Mouse (Mus musculus): ENCODE data around the gene Mmp25. TPM values are rescaled to one million over a fixed set of nuclear protein-coding genes. Genes with fewer than 3 reads are reported as not detected.
A peak's percentile ranks its signal among the peaks of the same experiment; 100 is the strongest.
"Not testable (repeated sequence)": the region's sequence is repeated elsewhere in the genome, so short reads cannot be mapped to it uniquely, and the experiment has no call there.

Gene Mmp25
- polyA plus RNA-seq, 1 experiment = 1.9 TPM

DNA sequence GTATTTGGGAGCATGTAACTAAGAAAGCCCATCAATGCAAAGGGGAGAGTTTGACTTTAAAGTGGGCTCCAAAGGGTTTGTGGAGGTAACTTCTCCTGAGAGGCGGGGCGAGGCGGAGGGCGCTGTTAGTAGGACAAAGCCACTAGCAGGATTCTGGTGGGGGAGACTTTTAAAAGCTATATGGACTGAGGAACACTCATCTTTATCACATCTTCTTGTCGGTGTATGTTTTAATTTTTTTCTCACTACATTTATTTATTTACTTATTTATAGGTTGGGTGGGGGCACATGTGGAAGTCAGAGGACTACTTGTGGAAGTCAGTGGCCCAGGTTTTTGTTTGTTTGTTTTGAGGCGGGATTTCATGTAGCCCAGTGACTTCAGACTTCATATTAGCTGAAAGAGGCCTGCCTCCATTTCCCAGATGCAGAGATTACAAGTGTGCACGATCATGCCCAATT, 45.4 kb downstream of the Mmp25 start:
- DNase-seq (ENCODE audit: low read depth) = no peak
- no peak for TF ChIP-seq POLR2A (IDR thresholded peaks at IDR 0.05; ENCODE audit: borderline replicate concordance, extremely low read depth, insufficient read depth, insufficient read length, poor library complexity, severe bottlenecking)
- no peak for TF ChIP-seq CTCF (IDR thresholded peaks at IDR 0.05; ENCODE audit: borderline replicate concordance, extremely low read depth, insufficient read depth, insufficient read length)

DNA sequence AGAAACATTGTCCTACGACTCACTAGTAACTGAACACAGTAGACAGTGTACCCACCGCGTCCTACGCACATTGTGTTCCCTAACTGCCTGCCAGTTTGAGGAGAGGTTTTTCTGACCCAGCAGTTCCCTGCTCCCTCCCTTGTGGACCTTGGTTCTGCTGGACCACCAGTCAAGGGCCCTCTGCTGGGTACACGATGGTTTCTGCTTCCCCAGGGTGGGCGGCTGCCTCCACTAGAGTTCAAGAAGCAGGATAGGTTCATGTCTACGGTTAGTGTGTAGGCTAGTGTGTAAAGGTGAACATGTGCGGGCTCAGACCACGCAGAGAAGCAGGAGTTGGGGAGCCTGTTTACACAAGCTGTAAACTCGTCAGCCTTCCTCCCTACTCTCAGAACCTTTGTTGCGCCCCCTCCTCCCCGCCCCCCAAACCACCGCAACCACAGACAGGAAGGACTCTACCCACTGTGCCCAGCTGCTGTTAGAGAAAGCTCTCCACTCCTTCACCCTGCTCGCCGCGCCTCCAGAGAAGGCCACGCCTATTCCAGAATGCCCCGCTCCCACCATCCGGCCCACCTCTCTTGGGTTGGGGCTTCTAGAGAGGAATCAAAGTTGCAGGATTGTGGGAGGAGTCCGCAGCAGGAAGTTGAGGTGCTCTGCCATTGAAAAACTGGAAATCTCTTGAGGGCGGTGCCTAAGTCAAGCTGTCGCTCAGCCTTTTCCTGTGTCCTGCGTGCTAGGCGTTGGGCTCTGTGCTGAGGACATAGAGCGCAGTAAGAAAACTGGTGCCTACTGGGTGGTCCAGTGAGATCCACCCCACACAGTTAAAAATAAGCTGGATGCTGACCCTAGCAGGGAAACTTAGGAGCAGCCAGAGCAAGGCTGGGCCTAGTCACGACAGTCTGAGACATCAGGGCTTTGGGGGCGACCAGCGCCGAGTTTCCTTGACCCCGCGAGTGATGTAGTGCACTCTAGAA, 46.2 kb downstream of the Mmp25 start, which contains the start of gene Zfp13:
Gene Zfp13 (minus strand): TSS at position 906 of the 971 bp plus-strand sequence.
- TF ChIP-seq CTCF (IDR thresholded peaks at IDR 0.05; ENCODE audit: borderline replicate concordance, extremely low read depth, insufficient read depth, insufficient read length) = no peak
- TF ChIP-seq POLR2A (IDR thresholded peaks at IDR 0.05; ENCODE audit: borderline replicate concordance, extremely low read depth, insufficient read depth, insufficient read length, poor library complexity, severe bottlenecking) = peak; percentile 40; the same call in 1 of the 2 replicates
- peak; percentile 95 for DNase-seq (ENCODE audit: low read depth)

DNA sequence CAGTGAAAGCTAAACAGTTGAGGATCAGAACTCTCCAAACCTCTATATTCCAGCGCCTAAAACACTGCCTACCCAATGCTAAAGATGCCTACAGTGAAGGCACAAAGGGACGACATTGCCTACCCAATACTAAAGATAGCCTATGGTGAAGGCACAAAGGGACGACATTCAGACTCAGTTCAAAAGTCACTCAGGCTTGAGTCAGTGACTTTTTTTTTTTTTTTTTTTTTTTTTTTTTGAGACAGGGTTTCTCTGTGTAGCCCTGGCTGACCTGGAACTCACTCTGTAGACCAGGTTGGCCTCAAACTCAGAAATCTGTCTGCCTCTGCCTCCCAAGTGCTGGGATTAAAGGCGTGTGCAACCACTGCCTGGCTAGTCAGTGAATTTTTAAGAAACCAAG, 49.9 kb downstream of the Mmp25 start:
- DNase-seq (ENCODE audit: low read depth) = not testable (repeated sequence)

DNA sequence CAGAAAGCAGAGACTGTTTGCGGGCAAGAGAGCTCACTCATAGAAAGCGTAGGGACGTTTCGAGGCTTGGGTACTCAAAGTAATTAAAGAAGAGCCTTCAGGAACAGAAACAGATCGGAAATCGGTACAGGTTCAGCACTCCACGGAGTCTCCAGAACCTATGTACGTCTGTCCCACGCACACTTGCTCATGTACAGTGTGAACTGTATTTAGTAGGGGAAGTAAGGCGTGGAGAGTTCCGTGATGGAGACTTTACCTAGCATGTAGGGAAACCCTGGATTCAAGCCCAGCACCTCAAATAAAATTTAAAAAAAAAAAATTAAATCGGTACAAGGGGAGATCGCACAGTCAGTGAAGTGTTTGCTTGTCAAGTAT, 52.2 kb downstream of the Mmp25 start:
- DNase-seq (ENCODE audit: low read depth) = no peak
- TF ChIP-seq CTCF (IDR thresholded peaks at IDR 0.05; ENCODE audit: borderline replicate concordance, extremely low read depth, insufficient read depth, insufficient read length) = no peak
- TF ChIP-seq POLR2A (IDR thresholded peaks at IDR 0.05; ENCODE audit: borderline replicate concordance, extremely low read depth, insufficient read depth, insufficient read length, poor library complexity, severe bottlenecking) = no peak

DNA sequence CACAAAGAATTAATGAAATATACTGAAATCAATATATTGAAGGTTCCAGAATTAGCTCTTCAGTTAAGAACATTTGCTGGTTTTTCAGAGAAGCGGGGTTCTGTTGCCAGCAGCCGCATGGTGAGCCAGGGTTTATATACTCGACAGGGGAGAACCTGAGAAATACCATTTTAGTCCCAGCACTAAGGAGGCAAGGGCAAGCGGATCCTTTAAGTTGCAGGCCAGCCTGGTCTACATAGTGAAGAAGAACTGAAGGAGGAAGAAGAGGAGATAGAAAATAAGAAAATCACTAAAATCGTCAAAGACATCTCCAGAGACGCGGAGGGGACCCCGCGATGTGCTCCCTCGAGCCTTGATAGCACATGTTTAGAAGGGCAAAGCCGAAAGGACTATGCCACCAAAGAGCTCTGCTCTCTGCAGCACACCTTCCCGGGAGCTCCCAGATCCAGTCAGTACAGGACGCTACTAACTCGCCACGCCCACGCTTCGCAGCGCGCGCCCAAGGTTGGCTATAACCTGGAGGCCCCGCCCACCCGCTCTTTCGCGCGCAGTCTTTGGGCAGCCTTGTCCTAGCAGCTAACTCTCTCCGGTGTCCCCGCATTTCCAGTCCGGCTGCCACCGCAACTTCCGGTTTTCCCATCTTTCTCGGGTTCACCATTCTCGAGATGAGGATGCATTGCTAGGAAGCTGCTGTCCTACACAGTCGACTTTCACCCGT, 52.7 kb downstream of the Mmp25 start:
- peak; percentile 98 for DNase-seq (ENCODE audit: low read depth)
- peak; percentile 57; the same call in 1 of the 2 replicates for TF ChIP-seq POLR2A (IDR thresholded peaks at IDR 0.05; ENCODE audit: borderline replicate concordance, extremely low read depth, insufficient read depth, insufficient read length, poor library complexity, severe bottlenecking)
- no peak for TF ChIP-seq CTCF (IDR thresholded peaks at IDR 0.05; ENCODE audit: borderline replicate concordance, extremely low read depth, insufficient read depth, insufficient read length)

DNA sequence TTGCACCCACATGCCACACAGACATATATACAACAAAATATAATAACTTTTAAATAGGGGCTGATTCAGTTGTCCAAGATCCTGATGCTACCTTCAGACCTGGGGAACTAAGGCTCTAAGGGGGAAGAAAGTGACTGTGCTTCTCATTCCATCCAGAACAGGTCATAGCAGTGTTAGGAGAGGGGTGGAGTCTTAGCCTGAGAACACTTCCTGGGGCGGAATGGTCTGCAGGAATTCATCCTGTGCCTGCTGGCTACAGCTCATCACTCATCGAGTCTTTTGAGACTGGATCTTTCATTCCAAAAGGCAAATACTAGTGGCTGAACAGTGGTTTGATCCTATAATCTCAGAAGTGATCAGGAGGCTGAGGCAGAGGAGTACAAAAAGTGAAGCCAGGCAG, 57.8 kb downstream of the Mmp25 start:
- TF ChIP-seq CTCF (IDR thresholded peaks at IDR 0.05; ENCODE audit: borderline replicate concordance, extremely low read depth, insufficient read depth, insufficient read length) (no peak), POLR2A (IDR thresholded peaks at IDR 0.05; ENCODE audit: borderline replicate concordance, extremely low read depth, insufficient read depth, insufficient read length, poor library complexity, severe bottlenecking) (no peak)
- no peak for DNase-seq (ENCODE audit: low read depth)

DNA sequence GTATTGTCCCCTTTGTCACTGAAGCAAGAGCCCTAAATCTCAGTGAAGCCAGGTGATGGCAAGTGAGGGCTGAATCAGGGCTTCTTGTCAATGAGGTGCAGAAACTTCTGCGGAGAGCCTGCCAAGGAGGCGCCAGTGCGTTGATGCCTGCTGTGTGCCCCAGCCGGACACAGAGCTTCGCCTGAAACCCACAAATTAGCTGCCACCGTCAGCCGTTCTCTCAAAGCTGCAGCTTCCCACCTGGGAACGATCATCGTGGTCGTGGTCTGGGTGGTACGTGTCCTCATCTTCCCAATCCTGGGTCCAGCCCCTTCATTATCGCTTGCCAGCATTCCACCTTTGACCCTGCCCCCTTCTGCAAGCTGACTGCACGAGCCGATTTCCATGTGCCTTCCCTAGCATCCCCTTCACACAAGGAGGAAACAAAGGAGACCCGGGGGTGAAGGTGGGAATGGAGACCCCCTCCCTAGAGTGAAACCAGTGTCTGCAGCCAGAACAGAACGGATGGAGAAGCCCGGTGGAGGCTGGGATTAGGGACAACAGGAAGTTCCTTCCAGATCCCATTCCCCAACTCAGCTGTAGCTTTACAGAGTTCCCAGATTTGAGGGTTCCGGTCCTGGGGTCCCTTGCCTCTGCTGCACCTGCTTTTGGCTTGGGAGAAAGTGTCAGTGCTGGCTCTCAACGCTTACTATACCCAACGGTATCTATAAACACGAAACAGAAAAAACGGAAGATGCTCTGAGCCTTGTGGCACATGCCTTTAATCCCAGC, 59.2 kb downstream of the Mmp25 start:
- TF ChIP-seq CTCF (IDR thresholded peaks at IDR 0.05; ENCODE audit: borderline replicate concordance, extremely low read depth, insufficient read depth, insufficient read length) = no peak
- TF ChIP-seq POLR2A (IDR thresholded peaks at IDR 0.05; ENCODE audit: borderline replicate concordance, extremely low read depth, insufficient read depth, insufficient read length, poor library complexity, severe bottlenecking) = peak; percentile 12; the same call in 1 of the 2 replicates
- peak; percentile 95 for DNase-seq (ENCODE audit: low read depth)

DNA sequence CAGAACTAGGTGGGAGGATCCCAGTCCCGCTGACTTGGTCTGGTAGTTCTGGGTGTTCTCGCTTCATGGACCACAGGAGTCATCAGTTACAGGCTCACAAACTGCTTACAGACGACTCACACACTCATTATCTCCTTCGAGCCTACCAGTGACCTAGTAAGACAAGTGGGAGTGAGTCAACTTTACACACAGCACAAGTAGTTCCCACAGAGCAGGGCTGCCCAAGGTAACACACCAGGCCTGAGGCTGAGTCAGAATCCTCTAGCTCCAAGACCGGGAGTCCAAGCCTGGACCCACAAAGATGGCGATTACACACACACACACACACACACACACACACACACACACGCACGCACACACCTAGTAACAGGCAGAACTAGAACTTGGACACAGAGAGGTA, 60.3 kb downstream of the Mmp25 start:
- DNase-seq (ENCODE audit: low read depth) = no peak
- TF ChIP-seq POLR2A (IDR thresholded peaks at IDR 0.05; ENCODE audit: borderline replicate concordance, extremely low read depth, insufficient read depth, insufficient read length, poor library complexity, severe bottlenecking) = no peak
- no peak for TF ChIP-seq CTCF (IDR thresholded peaks at IDR 0.05; ENCODE audit: borderline replicate concordance, extremely low read depth, insufficient read depth, insufficient read length)

Other genes with a start within 250 kb of the Mmp25 start
- not detected in 2 replicates for gene Vmn2r117, start 165.6 kb downstream of the Mmp25 start, polyA plus RNA-seq (2012; rRNA removed)
- gene Zfp213, start 81.0 kb downstream of the Mmp25 start, polyA plus RNA-seq (2012; rRNA removed) = 16.7 and 21.4 TPM in 2 replicates
- 46.8 and 47.4 TPM in 2 replicates for gene Zfp13, start 45.8 kb downstream of the Mmp25 start, polyA plus RNA-seq (2012; rRNA removed)
- 0.05 and 0.22 TPM in 2 replicates for gene Zscan10, start 44.4 kb downstream of the Mmp25 start, polyA plus RNA-seq (2012; rRNA removed)
- 0.08 and 0.24 TPM in 2 replicates for gene Bicdl2, start 15.2 kb upstream of the Mmp25 start, polyA plus RNA-seq (2012; rRNA removed)
- gene Hcfc1r1, start 28.3 kb upstream of the Mmp25 start, polyA plus RNA-seq (2012; rRNA removed) = 67.6 and 81.2 TPM in 2 replicates
- gene Thoc6, start 28.6 kb upstream of the Mmp25 start, polyA plus RNA-seq (2012; rRNA removed) = 38.7 and 54.6 TPM in 2 replicates
- 1.7 and 2.1 TPM in 2 replicates for gene Tnfrsf12a, start 32.2 kb upstream of the Mmp25 start, polyA plus RNA-seq (2012; rRNA removed)
- 0.83 and 1.3 TPM in 2 replicates for gene Cldn6, start 34.0 kb upstream of the Mmp25 start, polyA plus RNA-seq (2012; rRNA removed)
- gene Cldn9, start 38.7 kb upstream of the Mmp25 start, polyA plus RNA-seq (2012; rRNA removed) = 0.92 and 0.93 TPM in 2 replicates
- 0.14 and 0.28 TPM in 2 replicates for gene 1520401A03Rik, start 77.5 kb upstream of the Mmp25 start, polyA plus RNA-seq (2012; rRNA removed)
- gene Pkmyt1, start 81.1 kb upstream of the Mmp25 start, polyA plus RNA-seq (2012; rRNA removed) = 24.4 and 47.9 TPM in 2 replicates
- gene Paqr4, start 95.6 kb upstream of the Mmp25 start, polyA plus RNA-seq (2012; rRNA removed) = 33.3 and 41.0 TPM in 2 replicates
- gene Kremen2, start 100.6 kb upstream of the Mmp25 start, polyA plus RNA-seq (2012; rRNA removed) = 2.8 and 3.7 TPM in 2 replicates
- 110 and 150 TPM in 2 replicates for gene Flywch1, start 126.3 kb upstream of the Mmp25 start, polyA plus RNA-seq (2012; rRNA removed)
- 54.6 and 59.4 TPM in 2 replicates for gene Flywch2, start 140.8 kb upstream of the Mmp25 start, polyA plus RNA-seq (2012; rRNA removed)
- 749 and 826 TPM in 2 replicates for gene Srrm2, start 145.3 kb upstream of the Mmp25 start, polyA plus RNA-seq (2012; rRNA removed)
- gene Elob, start 183.9 kb upstream of the Mmp25 start, polyA plus RNA-seq (2012; rRNA removed) = 824 and 1,130 TPM in 2 replicates
- gene Prss33, start 190.8 kb upstream of the Mmp25 start, polyA plus RNA-seq (2012; rRNA removed) = 0.38 and 0.54 TPM in 2 replicates
- gene Prss32, start 198.6 kb upstream of the Mmp25 start, polyA plus RNA-seq (2012; rRNA removed) = 0.04 and 0.24 TPM in 2 replicates
- gene Prss41, start 198.9 kb upstream of the Mmp25 start, polyA plus RNA-seq (2012; rRNA removed) = 1.3 and 2.1 TPM in 2 replicates
- gene Prss21, start 222.8 kb upstream of the Mmp25 start, polyA plus RNA-seq (2012; rRNA removed) = not detected in 2 replicates
- not detected in 2 replicates for gene Dcpp1, start 235.6 kb upstream of the Mmp25 start, polyA plus RNA-seq (2012; rRNA removed)
- not detected in 2 replicates for gene Dcpp2, start 235.6 kb upstream of the Mmp25 start, polyA plus RNA-seq (2012; rRNA removed)

Measured in brain, embryonic 14.5 days (tissue).